Mouse (Mus musculus): Measurements from ENCODE around the gene Mthfd1l.

DNA sequence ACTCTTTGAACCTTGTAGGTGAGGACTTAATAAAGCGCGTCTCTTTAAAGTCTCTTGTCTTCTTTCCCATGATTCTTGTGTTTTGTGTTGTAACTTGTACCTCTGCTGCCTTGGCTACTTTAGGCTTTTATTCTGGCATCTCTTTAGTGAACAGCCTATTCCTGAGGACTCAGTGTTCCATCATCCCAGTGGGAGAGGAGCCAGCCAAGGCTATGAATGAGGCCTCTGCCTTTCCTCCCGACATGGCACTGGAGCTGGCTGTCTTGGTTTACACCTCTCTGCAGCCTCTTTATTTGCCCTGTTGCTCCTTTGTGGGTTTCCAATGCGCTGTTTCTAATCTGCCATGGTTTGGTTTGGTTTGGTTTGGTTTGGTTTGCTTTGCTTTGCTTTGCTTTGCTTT, 228.2 kb downstream of the Mthfd1l start:
- TF ChIP-seq POLR2A (IDR thresholded peaks at IDR 0.05; ENCODE audit: insufficient read depth, low read length): no peak
- TF ChIP-seq CTCF (IDR thresholded peaks at IDR 0.05; ENCODE audit: low read depth, low read length): no peak
